Mouse (Mus musculus): Measurements from ENCODE around the gene Cutal. TPM values are rescaled to one million over a fixed set of nuclear protein-coding genes. Genes with fewer than 3 reads are reported as not detected.

Cutal gene
- total RNA-seq, 2 experiments from 2014 or later, result 0.69 to 0.76 TPM

DNA sequence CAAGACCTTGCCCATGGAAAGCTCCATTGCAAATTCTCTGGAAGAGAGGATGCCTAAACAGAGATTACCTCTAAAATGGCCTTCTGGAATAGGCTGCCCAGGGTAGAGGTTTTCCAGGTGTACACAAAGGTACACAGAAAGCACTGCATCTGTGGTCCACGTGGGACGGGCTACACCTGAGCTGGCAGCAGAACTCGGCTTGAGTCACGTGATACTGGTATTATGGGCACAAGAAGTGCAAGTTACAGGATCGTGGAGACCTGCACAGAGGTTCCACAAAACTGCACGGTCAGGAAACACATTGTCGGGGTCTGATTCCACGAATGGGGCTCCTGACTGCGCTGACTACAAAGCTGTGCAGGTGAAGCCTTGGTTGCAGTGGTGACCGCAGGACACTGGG is 5.9 kb downstream of the Cutal start:
- intact Hi-C loops (cut with DNase I), result no loop called here
- DNase-seq, result no peak

DNA sequence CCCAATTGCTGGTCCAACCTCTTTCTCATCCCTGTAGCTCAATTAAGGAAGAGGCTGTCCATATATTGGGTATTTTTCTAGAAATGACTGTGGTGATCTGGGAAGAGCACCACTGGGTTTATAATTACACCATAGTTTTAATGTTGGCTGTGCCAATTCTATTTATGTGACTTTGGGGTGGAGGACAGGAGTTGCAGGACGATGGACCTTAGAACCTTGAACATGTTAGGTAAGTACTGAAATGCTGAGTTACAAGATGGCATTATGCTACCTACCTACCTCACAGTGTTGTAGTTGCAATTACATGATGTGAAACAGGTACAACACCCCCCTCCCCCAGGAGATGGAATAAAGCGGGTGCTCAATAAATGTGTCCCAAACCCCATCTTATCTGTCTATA is 8.6 kb downstream of the Cutal start:
- intact Hi-C loops (cut with DNase I), result no loop called here
- no peak for DNase-seq

DNA sequence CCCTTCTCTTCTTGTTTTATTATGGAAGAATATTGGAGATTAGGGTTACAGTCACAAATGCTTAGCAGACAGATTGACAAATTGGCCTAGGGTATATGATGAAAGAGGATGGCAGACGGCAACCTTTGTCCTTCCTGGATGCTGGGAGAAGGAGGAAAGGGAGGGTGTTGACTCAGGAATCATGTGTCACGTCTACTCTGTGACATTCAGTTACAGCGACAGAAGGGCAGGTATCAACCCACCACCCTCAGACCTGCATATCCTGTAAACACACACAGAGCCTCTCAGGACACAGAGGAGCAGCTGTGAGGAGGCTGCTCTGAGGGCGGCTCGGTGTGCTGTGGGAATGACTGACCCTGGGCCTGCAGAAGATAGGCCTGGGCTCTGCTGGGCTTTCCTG is 9.0 kb downstream of the Cutal start:
- DNase-seq, result no peak
- intact Hi-C loops (cut with DNase I), result no loop called here

DNA sequence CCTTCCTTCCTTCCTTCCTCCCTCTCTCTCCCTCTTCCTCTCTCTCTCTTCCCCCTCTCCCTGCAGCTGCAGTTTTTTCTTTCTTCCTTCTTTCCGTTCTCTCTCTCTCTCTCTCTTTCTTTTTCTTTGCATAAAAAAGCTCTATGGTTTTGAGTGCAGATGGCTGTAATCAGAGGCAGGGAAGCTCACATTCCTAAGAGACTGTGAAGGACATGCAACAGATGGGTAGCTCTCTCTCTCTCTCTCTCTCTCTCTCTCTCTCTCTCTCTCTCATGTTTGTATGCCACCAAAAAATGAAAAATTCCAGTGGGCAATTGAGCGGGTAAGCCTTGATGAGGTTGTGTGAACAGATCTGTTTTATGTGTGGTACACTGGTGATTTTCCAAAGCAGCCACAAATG is 10.0 kb downstream of the Cutal start:
- intact Hi-C loops (cut with DNase I), result no loop called here
- DNase-seq, result no peak

DNA sequence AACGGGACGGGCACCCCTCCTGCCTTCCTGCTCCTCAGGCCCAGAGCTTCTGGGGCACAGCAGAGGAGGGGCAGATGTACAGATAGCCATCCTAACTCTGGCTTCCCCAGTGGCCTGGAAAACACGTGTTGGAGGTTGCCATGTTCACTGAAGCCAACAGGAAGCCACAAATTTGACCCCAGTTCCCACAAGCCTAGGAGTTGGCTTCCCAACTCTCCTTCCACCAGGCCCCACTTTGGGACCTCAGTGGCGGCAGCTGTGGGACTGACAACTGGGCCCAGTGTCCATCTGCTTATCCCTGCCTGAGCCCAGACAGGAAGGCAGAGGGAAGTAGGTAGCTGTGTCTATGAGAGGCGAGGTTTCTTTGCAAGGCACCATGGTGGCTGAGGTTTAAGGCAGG is 19.8 kb downstream of the Cutal start:
- DNase-seq, result no peak
- intact Hi-C loops (cut with DNase I), result no loop called here

DNA sequence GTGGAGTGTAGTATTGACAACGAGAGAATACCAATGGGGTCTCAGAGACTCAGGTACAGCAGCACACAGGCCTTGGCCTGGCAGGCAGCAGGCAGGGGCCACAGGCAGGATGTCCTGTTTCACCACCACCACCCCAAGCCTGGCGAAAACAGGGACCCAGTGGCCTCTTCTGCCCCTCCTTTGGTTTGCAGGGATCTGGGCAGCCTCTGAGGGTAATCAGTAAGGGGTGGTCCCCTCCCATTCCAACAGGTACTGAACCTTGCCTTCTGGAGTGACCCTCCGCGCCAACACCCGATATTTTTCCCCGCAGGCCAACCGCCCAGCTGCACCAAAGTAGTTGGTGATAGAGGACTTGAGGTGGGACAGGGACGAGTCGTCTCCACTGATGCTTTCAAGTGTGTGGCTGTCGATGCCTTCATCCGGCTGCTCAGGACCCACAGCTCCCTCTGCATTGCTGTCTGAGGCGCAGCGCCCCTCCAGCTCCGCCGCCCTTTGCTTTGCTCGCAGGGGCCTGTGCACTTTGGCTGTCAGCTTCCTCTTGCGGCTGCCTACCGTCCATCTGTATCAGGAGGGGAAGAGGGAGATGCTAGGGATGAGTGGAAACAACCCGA is 21.4 kb downstream of the Cutal start:
- intact Hi-C loops (cut with DNase I), result loop anchor here (5.0 kb wide), 1 partner anchor 108 kb away; no protein-coding TSS in a partner anchor

DNA sequence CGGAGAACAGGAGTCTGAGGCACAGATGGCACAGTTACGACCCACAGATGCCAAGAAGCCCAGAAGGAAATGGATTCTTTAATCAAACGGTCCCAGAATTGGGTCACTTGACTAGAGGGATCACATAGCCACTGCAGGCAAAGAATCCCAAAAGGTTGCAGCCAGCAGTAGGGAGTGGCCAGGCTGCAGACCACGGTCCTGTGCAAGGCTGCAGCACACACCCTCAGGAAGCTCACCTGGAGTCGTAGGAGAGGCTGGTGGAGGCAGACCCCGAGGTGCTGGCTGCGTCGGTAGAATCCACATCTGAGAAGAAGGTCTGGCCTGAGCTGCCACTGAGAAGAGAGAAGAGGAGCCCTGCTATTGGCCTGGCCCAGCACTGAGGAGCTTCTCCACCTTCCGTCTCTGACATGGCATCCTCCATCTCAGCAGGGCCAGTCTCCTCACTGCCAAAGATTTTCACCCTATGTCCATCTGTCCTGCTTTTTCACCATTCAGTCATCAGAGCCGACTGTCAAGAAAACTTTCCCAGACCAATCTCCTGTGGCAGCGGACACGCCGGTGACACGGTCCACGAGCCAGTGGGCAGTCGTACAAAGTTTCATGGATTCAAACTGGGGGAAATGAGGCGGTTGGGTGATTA is 22.7 kb downstream of the Cutal start:
- no peak for DNase-seq
- intact Hi-C loops (cut with DNase I), result loop anchor here (5.0 kb wide), 1 partner anchor 110 kb away; no protein-coding TSS in a partner anchor

More for the DNA sequence above, 21.4 kb downstream of the Cutal start:
- DNase-seq, result no peak

DNA sequence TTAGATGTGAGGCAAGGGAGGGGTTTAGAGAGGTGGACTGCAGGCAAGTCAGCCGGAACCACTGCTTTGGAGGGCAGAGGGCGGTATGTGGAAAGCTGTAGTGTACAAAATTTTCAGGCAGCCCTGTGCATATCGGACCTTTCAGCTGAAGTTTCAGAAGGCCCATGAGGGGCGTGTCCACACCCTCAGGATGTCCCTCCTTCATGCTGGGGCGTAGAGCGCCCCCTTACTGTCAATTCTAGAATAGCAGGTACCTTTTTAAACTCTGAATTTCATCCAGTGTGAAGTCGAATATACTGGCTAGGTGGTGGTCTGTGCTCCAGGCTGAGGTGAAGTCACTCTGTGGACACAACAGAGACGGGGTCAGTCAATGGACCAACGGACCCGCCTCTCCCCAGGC is 23.6 kb downstream of the Cutal start:
- DNase-seq, result peak in 1 of 2 experiments; percentile 12

DNA sequence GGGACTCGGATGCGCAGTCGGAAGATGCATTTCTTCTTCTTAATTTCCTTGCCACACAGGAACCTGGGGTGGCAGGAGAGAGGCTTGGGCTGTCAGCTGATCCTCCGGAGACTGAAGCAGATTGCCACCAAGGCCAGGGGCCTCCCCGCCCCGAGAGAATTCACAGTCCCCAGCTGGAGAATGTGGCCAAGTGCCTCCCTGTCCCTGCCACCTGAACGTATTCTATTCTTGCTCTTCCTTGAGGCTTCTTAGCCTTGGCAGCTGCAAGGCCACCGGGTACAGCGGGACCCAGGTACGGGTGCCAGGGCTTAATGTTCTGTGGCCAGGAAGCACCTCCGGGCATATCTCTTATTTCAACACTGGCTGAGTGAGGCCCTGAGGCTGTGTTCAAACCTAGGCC is 25.5 kb downstream of the Cutal start:
- intact Hi-C loops (cut with DNase I), result loop anchor here (5.0 kb wide), 3 partner anchors 72 to 112 kb away; partner anchors contain the start of gene Fbxw2
- no peak for DNase-seq

More for the DNA sequence above, 23.6 kb downstream of the Cutal start:
- intact Hi-C loops (cut with DNase I), result loop anchor here (5.0 kb wide), 1 partner anchor 111 kb away; no protein-coding TSS in a partner anchor

DNA sequence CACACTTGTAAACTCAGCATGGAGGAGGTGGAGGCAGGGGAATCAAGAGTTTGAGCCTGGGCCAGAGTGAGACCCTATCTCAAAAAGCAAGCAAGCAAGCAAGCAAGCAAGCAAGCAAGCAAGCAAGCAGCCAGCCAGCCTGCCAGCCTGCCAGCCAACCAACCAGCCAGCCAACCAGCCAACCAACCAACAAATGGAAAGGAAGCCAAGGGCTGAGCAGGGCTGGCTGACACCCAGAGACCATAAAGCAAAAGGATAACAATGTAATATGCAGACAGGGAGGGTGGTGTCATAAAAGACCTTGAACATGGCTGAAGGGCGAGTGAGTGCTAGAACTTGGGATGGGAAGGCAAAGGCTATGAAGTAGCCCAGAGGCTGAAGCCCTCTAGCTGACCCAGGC is 26.2 kb downstream of the Cutal start:
- DNase-seq, result no peak
- intact Hi-C loops (cut with DNase I), result loop anchor here (5.0 kb wide), 2 partner anchors 72 to 73 kb away; partner anchors contain the start of gene Fbxw2

DNA sequence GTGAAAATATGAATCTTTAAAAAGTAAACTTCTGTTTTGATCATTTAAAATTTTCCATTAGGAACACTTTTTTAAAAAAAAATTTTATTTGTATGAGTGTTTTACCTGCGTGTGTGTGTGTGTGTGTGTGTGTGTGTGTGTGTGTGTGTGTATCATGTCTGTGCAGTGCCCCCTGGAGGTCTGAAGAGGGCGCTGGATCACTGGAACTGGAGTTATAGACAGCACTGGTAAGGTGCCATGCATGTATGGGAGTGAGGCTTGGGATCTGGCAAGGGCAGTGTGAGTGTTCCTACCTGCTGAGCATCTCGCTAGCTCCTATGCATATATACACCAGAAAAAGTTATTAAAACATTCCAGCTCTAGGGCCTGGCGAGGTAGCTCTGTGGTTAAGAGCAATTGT is 27.5 kb downstream of the Cutal start:
- DNase-seq, result no peak
- intact Hi-C loops (cut with DNase I), result loop anchor here (5.0 kb wide), 2 partner anchors 71 to 74 kb away; partner anchors contain the start of gene Fbxw2

DNA sequence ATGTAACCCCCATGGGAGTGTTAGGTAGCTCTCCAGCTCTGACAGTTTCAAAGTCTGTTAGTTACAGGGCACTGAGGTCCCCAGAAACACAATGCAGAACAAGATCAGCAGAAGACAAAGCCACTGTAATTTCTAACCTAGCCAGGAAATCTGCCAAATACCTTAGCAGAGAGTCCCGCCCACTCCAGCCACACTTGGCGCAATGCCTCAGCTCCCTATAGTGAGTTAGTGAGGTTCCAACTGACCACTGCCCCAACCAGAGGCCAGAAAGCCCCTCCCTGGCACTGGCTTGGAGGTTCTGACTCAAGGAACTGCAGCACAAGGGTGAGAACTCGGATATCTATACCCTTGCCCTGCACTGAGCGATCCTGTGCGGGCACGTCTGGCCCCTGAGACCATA is 28.5 kb downstream of the Cutal start:
- intact Hi-C loops (cut with DNase I), result loop anchor here (5.0 kb wide), 2 partner anchors 70 to 75 kb away; partner anchors contain the start of gene Fbxw2
- no peak for DNase-seq

DNA sequence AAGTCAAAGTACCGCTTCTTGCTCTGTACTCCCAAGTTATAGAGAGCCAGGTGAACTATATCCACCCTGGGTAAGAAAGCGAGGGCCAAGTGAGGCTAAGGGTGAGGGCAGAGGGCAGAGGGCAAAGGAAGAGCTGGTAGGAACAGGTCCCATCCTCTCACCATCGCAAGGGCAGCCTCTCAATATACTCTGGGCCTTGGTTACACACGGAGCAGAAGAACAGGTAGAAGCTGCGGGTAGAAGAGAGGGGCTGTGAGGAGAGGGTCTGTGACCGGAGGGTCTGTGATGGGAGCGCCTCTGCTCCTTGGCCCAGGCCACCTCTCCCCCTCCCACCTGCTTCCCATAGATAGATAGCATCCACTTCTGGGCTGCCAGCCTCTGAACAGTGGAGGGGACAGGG is 29.0 kb downstream of the Cutal start:
- DNase-seq, result no peak
- intact Hi-C loops (cut with DNase I), result loop anchor here (5.0 kb wide), 2 partner anchors 69 to 76 kb away; partner anchors contain the start of gene Fbxw2

DNA sequence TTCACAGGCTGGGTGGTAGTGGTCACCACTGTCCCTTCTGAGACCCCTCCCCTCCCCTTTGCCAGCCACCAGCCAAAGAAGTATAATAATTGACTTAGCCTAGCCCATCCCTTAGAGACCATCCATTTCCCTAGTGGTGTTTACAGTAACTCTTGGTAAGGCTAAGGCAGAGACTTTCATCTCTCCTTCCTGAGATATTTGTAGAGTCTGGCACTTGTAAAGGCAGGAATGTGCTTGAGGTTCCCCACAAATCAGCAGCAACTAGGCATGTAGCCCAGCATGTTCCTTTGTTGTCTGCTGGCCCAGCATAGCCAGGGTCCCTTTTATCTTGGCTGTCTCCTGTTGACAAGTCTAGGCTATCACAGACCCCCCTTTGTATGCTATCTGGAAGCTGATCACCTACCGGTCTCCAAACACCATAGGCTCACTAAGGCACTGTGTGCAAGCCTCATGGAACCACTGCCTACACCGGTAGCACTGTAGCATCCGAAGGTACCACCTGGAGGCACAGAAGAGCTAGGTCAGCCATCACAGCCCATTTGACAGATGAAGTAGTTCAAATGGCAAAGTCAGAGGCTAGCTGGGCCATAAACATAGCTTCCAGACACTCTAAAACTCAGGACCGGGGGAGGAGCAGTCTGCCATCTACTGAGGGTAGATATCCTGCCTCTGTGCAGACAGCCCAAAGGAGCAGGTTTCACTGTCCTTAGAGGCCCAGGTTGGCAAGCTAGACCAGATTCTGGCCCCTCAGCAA is 29.6 kb downstream of the Cutal start:
- no peak for DNase-seq
- intact Hi-C loops (cut with DNase I), result loop anchor here (5.0 kb wide), 2 partner anchors 68 to 77 kb away; partner anchors contain the start of gene Fbxw2

DNA sequence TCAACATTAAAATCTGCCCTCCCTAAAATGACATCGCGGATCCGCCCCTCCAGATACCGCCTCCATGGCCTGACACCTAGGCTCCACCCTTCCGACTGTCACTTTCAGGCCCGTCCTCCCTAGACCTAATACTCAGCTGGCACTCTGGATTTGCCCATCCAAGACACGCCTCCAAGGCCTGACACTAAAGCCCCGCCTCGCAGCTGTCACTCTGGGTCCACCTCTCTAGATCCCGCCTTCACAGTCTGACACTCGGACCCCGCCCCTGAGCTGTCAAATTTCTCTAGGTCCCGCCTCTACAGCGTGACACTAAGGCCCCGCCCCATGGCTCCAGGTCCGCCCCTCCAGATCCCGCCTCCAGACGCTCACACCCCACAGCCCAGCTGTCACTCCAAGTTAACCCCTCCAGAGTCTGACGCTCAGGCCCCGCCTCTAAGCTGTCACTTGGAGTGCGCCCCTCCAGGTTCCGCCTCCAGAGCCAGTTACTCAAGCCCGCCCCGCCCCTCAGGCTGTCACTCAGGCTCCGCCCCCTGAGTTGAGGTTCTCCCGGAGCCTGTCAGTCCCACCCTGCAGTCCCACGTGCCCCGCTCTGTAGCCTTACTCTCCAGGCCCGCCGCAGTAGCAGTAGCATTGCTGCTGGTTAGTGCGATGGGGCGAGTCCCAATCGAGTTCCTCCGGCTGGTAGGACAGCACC is 30.8 kb downstream of the Cutal start:
- DNase-seq, result peak; percentile 96 to 98
- intact Hi-C loops (cut with DNase I), result loop anchor here (5.0 kb wide), 2 partner anchors 67 to 78 kb away; partner anchors contain the start of gene Fbxw2

DNA sequence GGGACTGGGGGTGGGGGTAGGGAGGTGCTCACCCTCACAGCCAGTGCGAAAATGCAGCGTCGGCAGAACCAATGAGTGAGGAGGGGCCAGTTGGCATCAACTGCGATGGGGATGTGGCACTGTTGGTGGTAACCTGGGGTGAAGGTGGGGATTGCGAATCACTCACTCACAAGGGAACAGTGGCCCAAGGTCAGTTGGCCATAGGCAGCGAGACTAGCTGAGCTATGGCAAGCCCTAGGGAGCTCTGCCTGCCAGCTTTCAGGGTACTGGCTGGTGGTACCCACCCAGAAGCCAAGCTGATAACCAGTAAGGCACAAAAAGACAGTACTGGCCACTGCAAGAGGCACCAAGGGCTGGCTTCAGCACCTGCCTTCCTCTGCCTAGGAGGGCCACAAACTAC is 32.2 kb downstream of the Cutal start:
- DNase-seq, result no peak
- intact Hi-C loops (cut with DNase I), result loop anchor here (2.0 kb wide), 1 partner anchor 36 kb away; no protein-coding TSS in a partner anchor

DNA sequence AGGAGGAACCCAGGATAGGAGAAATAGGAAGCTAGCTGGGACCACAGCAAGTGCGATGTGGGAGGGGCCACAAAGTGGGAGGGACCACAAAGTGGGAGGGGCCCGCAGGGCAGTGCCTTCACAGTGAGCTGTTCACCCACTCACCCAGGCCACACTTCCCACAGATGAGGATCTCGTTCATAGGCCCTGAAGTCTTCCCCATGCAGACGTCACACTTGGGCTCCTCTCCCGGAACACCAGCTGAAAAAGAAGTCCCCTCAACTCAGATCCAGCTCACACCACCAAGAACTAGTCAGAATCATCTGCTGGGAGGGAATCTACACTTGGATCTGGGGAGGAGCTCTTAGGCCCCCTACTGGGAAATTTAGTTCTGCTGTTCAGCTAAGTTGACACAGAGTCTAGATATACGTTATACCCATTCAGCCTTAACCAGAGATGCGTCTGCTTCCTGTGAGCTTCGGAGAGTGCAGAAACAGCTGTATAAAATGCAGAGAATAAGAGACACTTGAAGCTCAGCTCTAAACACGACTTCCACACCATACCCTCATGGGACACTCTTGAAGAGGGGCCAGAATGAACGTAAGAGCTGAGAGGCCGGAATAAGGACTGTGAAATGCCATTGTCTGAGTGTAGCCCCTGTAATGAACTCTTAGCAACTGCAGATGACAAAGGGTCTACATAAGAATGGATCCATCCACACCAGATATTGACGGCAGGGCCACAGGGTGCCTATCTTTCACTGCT is 32.8 kb downstream of the Cutal start:
- peak; percentile 60 to 63 for DNase-seq
- intact Hi-C loops (cut with DNase I), result loop anchor here (2.0 kb wide), 1 partner anchor 36 kb away; no protein-coding TSS in a partner anchor

DNA sequence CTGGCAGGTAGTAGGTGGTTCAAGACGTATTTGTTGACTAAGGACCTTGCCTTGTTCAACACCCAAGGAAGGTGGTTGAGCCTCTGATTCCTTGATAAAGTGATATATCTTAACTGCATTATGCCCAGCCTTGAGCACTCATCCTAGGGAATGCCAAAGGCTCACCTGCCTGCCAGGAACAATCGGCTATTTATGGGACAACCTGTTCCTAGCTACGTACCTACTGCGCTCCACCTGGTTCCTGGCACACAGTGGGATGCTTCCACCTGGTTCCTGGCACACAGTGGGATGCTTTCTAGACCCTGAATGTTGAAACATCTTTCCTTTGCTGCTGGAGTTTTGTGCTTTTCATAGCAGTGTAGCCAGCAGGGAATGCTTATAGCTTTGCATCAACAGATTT is 35.5 kb downstream of the Cutal start:
- no peak for DNase-seq
- intact Hi-C loops (cut with DNase I), result no loop called here

DNA sequence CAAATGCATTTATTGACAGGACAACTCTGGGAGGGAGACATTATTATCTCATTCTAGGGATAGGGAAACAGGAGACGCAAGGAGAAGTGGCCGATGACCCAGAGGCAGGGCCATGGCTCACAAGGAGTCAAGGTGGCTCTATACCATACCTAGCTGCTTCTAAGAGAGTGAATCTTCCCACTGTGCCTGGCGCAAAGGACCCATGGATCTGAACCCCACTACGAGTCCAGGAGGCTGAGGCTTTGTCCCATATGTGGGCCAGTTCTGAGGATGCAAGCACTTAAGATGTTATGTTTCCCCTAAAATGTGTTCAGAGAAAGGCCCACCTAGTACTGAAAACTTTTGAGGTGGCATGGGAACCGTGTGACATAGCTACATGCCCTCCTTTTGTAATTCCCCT is 37.7 kb downstream of the Cutal start:
- intact Hi-C loops (cut with DNase I), result loop anchor here (2.0 kb wide), 1 partner anchor 59 kb away; no protein-coding TSS in a partner anchor
- DNase-seq, result no peak
